Mouse (Mus musculus): ENCODE measurements around the gene Kcnq1. TPM values are rescaled to one million over a fixed set of nuclear protein-coding genes. Genes with fewer than 3 reads are reported as not detected.

Kcnq1 gene
- polyA plus RNA-seq, 1 experiment from 2014 or later: 10.5 TPM

GRCm38 (mm10) chr7:143469946-143470345 lies 363.8 kb downstream of the Kcnq1 start:
- 13% methylated on average over 8 of the region's 8 CpGs for WGBS

GRCm38 (mm10) chr7:143473347-143474101 lies 367.4 kb downstream of the Kcnq1 start, which contains the start of gene Slc22a18:
Gene Slc22a18 (plus strand): TSS chr7:143473736.
- Histone ChIP-seq H3K9me3 (ENCODE audit: control insufficient read depth) (no peaks in the 10 kb centered on the region), H3K27me3 (replicated peaks; ENCODE audit: control insufficient read depth, insufficient read depth, low read length) (no peaks in the 10 kb centered on the region), H3K9ac (ENCODE audit: low read depth, low read length) (no peak within 1 kb of the TSS), H3K4me3 (ENCODE audit: low read depth, low read length) (peak within 1 kb of the TSS; percentile 20), H3K27ac (ENCODE audit: low read depth, low read length) (no peak within 1 kb of the TSS), H3K36me3 (ENCODE audit: control insufficient read depth, insufficient read depth) (no peaks in the 10 kb centered on the region), H3K4me2 (replicated peaks; ENCODE audit: low read depth) (peak within 1 kb of the TSS; percentile 54), H3K4me1 (replicated peaks; ENCODE audit: control insufficient read depth, insufficient read depth, low read length) (no peaks in the 10 kb centered on the region)
- ATAC-seq: peak; percentile 68
- WGBS: 17% methylated on average over 4 of the region's 4 CpGs
- TF ChIP-seq CTCF (IDR thresholded peaks at IDR 0.05; ENCODE audit: low read depth): no peak

More at GRCm38 (mm10) chr7:143469946-143470345, 363.8 kb downstream of the Kcnq1 start:
- H3K36me3 ChIP-seq (ENCODE audit: control insufficient read depth, insufficient read depth): no peaks in the 10 kb centered on the region
- H3K27me3 ChIP-seq (replicated peaks; ENCODE audit: control insufficient read depth, insufficient read depth, low read length): no peaks in the 10 kb centered on the region
- H3K27ac ChIP-seq (ENCODE audit: low read depth, low read length): no peak overlapping the region
- no peak overlapping the region for H3K4me3 ChIP-seq (ENCODE audit: low read depth, low read length)
- H3K9me3 ChIP-seq (ENCODE audit: control insufficient read depth): no peaks in the 10 kb centered on the region
- no peak overlapping the region for H3K9ac ChIP-seq (ENCODE audit: low read depth, low read length)
- no peak for ATAC-seq
- H3K4me2 ChIP-seq (replicated peaks; ENCODE audit: low read depth): peak overlapping the region; percentile 27; the same call in 1 of the 2 replicates
- TF ChIP-seq CTCF (IDR thresholded peaks at IDR 0.05; ENCODE audit: low read depth): peak; percentile 95
- H3K4me1 ChIP-seq (replicated peaks; ENCODE audit: control insufficient read depth, insufficient read depth, low read length): peaks cover 3% of the 10 kb centered on the region; the same call in 1 of the 2 replicates

- Histone ChIP-seq H3K9me3 (ENCODE audit: control insufficient read depth) (no peaks in the 10 kb centered on the region), H3K36me3 (ENCODE audit: control insufficient read depth, insufficient read depth) (no peaks in the 10 kb centered on the region), H3K27me3 (replicated peaks; ENCODE audit: control insufficient read depth, insufficient read depth, low read length) (no peaks in the 10 kb centered on the region), H3K9ac (ENCODE audit: low read depth, low read length) (no peak overlapping the region), H3K27ac (ENCODE audit: low read depth, low read length) (no peak overlapping the region), H3K4me1 (replicated peaks; ENCODE audit: control insufficient read depth, insufficient read depth, low read length) (no peaks in the 10 kb centered on the region), H3K4me2 (replicated peaks; ENCODE audit: low read depth) (peak overlapping the region; percentile 54), H3K4me3 (ENCODE audit: low read depth, low read length) (no peak overlapping the region)
- TF ChIP-seq CTCF (IDR thresholded peaks at IDR 0.05; ENCODE audit: low read depth): no peak
- 30% methylated on average over 10 of the region's 10 CpGs for WGBS
- ATAC-seq: peak; percentile 33
Measured at GRCm38 (mm10) chr7:143474811-143475210, 368.6 kb downstream of the Kcnq1 start.

- Histone ChIP-seq H3K36me3 (ENCODE audit: control insufficient read depth, insufficient read depth) (no peaks in the 10 kb centered on the region), H3K27ac (ENCODE audit: low read depth, low read length) (no peak overlapping the region), H3K4me2 (replicated peaks; ENCODE audit: low read depth) (peak overlapping the region; percentile 3; the same call in 1 of the 2 replicates), H3K9me3 (ENCODE audit: control insufficient read depth) (no peaks in the 10 kb centered on the region), H3K27me3 (replicated peaks; ENCODE audit: control insufficient read depth, insufficient read depth, low read length) (no peaks in the 10 kb centered on the region), H3K9ac (ENCODE audit: low read depth, low read length) (no peak overlapping the region), H3K4me1 (replicated peaks; ENCODE audit: control insufficient read depth, insufficient read depth, low read length) (no peaks in the 10 kb centered on the region), H3K4me3 (ENCODE audit: low read depth, low read length) (no peak overlapping the region)
- peak; percentile 41 for ATAC-seq
- no peak for TF ChIP-seq CTCF (IDR thresholded peaks at IDR 0.05; ENCODE audit: low read depth)
- 42% methylated on average over 11 of the region's 11 CpGs for WGBS
Measured at GRCm38 (mm10) chr7:143475876-143476275, 369.7 kb downstream of the Kcnq1 start.

Other genes starting within 250 kb of the Kcnq1 start
- gene Th, start 175.2 kb upstream of the Kcnq1 start, polyA plus RNA-seq (2015; fragmentation: Nextera tagmentation; extraction: Ambion mirVana): 0.55 and 0.78 TPM in 2 replicates
- gene Ascl2, start 137.1 kb upstream of the Kcnq1 start, polyA plus RNA-seq (2015; fragmentation: Nextera tagmentation; extraction: Ambion mirVana): 5.4 and 6.8 TPM in 2 replicates
- gene Tspan32, start 101.3 kb upstream of the Kcnq1 start, polyA plus RNA-seq (2015; fragmentation: Nextera tagmentation; extraction: Ambion mirVana): 0.74 and 0.77 TPM in 2 replicates
- gene Cd81, start 53.6 kb upstream of the Kcnq1 start, polyA plus RNA-seq (2015; fragmentation: Nextera tagmentation; extraction: Ambion mirVana): 212 and 216 TPM in 2 replicates
- gene Tssc4, start 37.1 kb upstream of the Kcnq1 start, polyA plus RNA-seq (2015; fragmentation: Nextera tagmentation; extraction: Ambion mirVana): 32.8 and 34.0 TPM in 2 replicates
- 0.97 and 1.3 TPM in 2 replicates for gene Trpm5, start 11.7 kb upstream of the Kcnq1 start, polyA plus RNA-seq (2015; fragmentation: Nextera tagmentation; extraction: Ambion mirVana)